Mouse (Mus musculus): ENCODE measurements around the gene Rerg.

GRCm38 (mm10) chr6:137105285-137105684, 65.0 kb downstream of the Rerg start:
- no peak for TF ChIP-seq POLR2A (IDR thresholded peaks at IDR 0.05; ENCODE audit: insufficient read depth, low read depth, low read length)
- no peak for TF ChIP-seq CTCF (IDR thresholded peaks at IDR 0.05; ENCODE audit: insufficient read depth, low read depth, low read length)
